Mouse (Mus musculus): ENCODE results near the gene Olfr152.

The Olfr152 gene

DNA sequence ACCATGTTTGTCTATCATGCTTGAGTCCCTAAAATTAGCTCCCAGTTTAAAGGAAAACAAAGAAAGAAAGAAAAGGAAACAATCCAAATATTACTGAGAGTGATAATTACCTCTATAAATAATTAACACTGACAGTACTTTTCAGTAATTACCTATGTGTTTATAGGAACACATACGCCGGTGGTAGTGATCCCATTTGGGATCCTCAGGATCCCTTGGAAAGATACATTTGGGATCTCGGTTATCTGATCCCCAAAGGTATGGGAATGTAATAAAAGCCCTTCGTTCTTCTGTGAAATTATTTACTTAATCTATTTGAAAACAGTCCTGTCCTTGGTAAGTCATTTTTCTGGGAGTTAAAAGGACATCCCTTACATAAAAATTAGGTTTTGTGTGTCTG is at the start of gene Olfr152:
Gene Olfr152, plus strand, starts transcription at position 301 of the 400 bp plus-strand sequence.
- in situ Hi-C loops (cut with MboI; ENCODE audit: low pct_unique_long_range_greater_than_20kb in 1 of 2, low sequenced_read_pairs in 2 of 2, unreplicated experiment in 1 of 2): no loop called here

DNA sequence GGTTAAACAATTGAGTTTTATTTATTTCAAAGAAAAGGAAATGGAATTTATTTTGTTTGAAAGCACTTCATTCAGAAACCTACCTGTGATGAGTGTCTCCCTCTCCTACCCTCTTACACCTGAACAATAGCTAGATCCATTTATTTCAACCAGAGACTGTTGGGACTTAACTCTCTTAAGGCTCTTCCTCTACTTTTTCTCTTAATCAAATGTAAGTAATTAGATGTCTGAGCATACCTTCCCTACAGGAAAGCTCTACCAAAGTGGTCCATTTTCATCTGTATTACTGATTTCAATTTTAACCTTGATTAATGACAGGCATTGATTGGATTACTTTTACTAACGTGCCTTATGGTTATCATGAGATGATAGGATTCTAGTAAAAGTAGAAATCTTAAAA is 39.4 kb upstream of the Olfr152 start, which contains the start of gene Olfr1138:
Gene Olfr1138, minus strand, starts transcription at position 101 of the 400 bp plus-strand sequence.
- in situ Hi-C loops (cut with MboI; ENCODE audit: low pct_unique_long_range_greater_than_20kb in 1 of 2, low sequenced_read_pairs in 2 of 2, unreplicated experiment in 1 of 2): no loop called here

DNA sequence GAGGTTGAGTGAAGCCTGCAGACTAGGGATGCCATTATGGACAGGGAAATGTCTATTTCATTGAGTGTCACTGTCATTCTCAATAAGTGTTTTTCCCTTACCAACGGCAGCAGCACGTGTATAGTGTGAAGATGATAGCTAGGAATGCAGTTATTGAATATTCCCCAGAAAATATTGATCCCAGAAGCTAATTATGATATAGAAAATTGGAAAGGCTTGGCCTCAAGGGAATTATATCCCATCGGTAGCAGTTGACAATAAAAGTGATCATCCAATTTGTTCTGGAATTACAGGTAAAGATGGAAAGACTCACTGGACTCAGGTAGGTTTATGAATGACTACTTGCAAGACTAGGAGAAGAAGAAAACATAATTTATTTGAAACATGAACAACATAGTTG is 35.8 kb upstream of the Olfr152 start, which contains the start of gene Olfr1140:
Gene Olfr1140, plus strand, starts transcription at position 301 of the 400 bp plus-strand sequence.
- in situ Hi-C loops (cut with MboI; ENCODE audit: low pct_unique_long_range_greater_than_20kb in 1 of 2, low sequenced_read_pairs in 2 of 2, unreplicated experiment in 1 of 2): no loop called here

DNA sequence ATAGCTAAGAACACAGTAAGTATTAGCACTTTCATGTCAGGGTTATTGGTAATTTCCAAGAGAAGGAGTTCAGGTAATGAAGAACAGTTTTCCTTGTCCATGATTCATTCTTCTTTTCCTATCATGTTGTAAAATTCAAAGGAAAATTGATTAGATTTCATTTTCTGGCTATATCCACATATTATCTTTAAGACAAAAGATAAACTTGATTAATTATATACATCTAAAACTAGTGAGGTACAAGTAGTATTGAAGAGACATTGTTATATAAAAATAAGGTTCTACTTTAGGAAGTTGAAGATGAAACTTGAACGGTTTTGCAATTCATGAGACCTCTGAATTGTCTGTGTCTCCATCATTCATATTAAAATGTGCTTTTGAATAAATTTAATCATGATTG is 25.4 kb upstream of the Olfr152 start, which contains the start of gene Olfr1141:
Gene Olfr1141, minus strand, starts transcription at position 101 of the 400 bp plus-strand sequence.
- in situ Hi-C loops (cut with MboI; ENCODE audit: low pct_unique_long_range_greater_than_20kb in 1 of 2, low sequenced_read_pairs in 2 of 2, unreplicated experiment in 1 of 2): no loop called here

DNA sequence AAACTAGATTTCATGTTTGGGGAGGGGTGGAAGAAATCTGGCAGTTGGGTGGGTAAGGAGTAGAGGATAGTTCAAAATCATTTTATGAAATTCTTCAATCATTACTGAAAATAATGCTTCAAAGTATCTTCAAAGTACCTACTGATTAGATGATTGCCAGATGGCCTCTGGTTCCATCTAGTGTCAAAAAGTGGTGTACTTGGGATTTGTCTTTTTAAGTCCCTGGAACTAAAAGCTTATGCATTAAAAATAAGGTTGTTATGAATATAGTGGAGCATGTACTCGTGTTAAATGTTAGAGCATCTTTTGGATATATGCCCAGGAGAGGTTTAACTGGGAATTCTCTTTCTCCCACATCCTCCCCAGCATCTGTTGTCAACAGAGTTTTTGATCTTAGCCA is 3.1 kb upstream of the Olfr152 start:
- in situ Hi-C loops (cut with MboI; ENCODE audit: low pct_unique_long_range_greater_than_20kb in 1 of 2, low sequenced_read_pairs in 2 of 2, unreplicated experiment in 1 of 2): no loop called here

DNA sequence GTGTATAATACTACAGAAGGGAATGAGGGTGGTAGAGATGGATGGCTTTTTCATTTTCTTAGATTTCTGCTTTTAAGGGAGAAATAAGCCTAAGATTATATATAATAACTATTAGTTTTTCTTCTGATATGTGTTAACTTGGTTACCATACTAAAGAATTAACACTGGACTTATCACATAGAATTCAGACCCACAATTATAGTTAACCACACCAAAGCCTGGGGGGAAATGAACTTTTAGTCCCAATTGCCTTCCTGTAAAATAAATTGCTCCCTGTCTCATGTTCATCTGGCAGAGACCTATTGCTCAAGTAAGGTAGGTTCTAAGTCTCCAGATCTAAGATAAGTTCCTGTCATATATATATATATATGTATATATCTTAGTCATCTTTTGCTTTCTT is 21.0 kb downstream of the Olfr152 start, which contains the start of gene Olfr1143:
Gene Olfr1143, plus strand, starts transcription at position 301 of the 400 bp plus-strand sequence.
- in situ Hi-C loops (cut with MboI; ENCODE audit: low pct_unique_long_range_greater_than_20kb in 1 of 2, low sequenced_read_pairs in 2 of 2, unreplicated experiment in 1 of 2): no loop called here

DNA sequence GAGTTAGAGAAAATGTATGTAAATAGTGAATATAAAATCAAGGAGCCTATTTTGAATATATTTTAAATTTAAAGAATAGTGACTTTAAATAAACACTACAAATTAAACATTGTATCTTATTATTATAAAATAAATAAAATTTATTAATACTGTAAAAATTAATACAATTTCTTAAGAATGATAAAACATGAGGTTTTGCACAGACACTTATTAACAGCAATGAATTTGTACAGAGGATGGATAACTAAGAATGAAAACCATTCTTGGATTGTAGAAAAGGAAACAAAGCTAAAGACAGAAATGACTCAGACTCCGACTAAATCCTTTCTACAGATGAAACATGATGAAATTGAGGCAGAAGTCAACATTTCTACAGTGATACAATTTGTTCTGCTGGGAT is 30.2 kb downstream of the Olfr152 start, which contains the start of gene Olfr1145:
Gene Olfr1145, plus strand, starts transcription at position 301 of the 400 bp plus-strand sequence.
- in situ Hi-C loops (cut with MboI; ENCODE audit: low pct_unique_long_range_greater_than_20kb in 1 of 2, low sequenced_read_pairs in 2 of 2, unreplicated experiment in 1 of 2): no loop called here

DNA sequence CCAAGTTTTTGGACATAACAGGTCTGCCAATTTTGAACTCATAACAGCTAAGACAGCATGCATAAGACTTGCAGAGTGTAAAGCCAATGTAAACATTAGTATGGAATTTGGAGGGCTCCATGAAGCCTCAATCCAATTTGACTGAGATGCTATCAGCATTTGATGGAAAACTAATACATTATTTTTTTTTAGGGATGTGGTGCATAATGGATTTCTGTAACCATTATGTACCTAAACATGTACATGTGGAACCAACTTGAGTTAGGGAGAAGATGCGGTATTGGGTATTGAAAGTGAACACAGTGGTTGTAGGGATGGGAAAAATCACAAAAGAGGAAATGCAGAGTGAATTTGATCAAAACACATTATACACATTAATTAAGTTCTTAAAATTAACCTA is 51.0 kb downstream of the Olfr152 start, which contains the start of gene Olfr1148:
Gene Olfr1148, plus strand, starts transcription at position 301 of the 400 bp plus-strand sequence.
- in situ Hi-C loops (cut with MboI; ENCODE audit: low pct_unique_long_range_greater_than_20kb in 1 of 2, low sequenced_read_pairs in 2 of 2, unreplicated experiment in 1 of 2): no loop called here

Data from mouse embryonic stem cell (cell line).